Mouse (Mus musculus): ENCODE results near the gene Gcgr.
"Not testable (repeated sequence)": the region's sequence is repeated elsewhere in the genome, so short reads cannot be mapped to it uniquely, and the experiment has no call there.

Gene Gcgr

GRCm38 (mm10) chr11:120571122-120571521 lies 40.6 kb downstream of the Gcgr start:
- in situ Hi-C loops (cut with MboI, MseI) = no loop called here

GRCm38 (mm10) chr11:120571754-120572416 lies 41.4 kb downstream of the Gcgr start:
- in situ Hi-C loops (cut with MboI, MseI) = no loop called here

GRCm38 (mm10) chr11:120572417-120572751 lies 41.9 kb downstream of the Gcgr start:
- in situ Hi-C loops (cut with MboI, MseI) = no loop called here

- in situ Hi-C loops (cut with MboI, MseI) = no loop called here
Measured at GRCm38 (mm10) chr11:120572752-120573584, 42.5 kb downstream of the Gcgr start, which contains the start of gene P4hb. Gene P4hb, minus strand, starts transcription at chr11:120573253.

GRCm38 (mm10) chr11:120573585-120574277 lies 43.2 kb downstream of the Gcgr start:
- in situ Hi-C loops (cut with MboI, MseI) = no loop called here

- in situ Hi-C loops (cut with MboI, MseI) = no loop called here
Measured at GRCm38 (mm10) chr11:120574278-120574600, 43.7 kb downstream of the Gcgr start.

GRCm38 (mm10) chr11:120575046-120575445 lies 44.5 kb downstream of the Gcgr start:
- in situ Hi-C loops (cut with MboI, MseI) = no loop called here

- in situ Hi-C loops (cut with MboI, MseI) = no loop called here
Measured at GRCm38 (mm10) chr11:120575940-120576339, 45.4 kb downstream of the Gcgr start.

GRCm38 (mm10) chr11:120576365-120576981 lies 46.0 kb downstream of the Gcgr start:
- in situ Hi-C loops (cut with MboI, MseI) = no loop called here

GRCm38 (mm10) chr11:120577211-120578023 lies 46.9 kb downstream of the Gcgr start:
- in situ Hi-C loops (cut with MboI, MseI) = no loop called here

- in situ Hi-C loops (cut with MboI, MseI) = no loop called here
Measured at GRCm38 (mm10) chr11:120578024-120578693, 47.7 kb downstream of the Gcgr start.

GRCm38 (mm10) chr11:120578694-120579243 lies 48.3 kb downstream of the Gcgr start:
- in situ Hi-C loops (cut with MboI, MseI) = no loop called here

GRCm38 (mm10) chr11:120579316-120580107 lies 49.0 kb downstream of the Gcgr start:
- in situ Hi-C loops (cut with MboI, MseI) = no loop called here

GRCm38 (mm10) chr11:120580190-120580589 lies 49.7 kb downstream of the Gcgr start:
- in situ Hi-C loops (cut with MboI, MseI) = no loop called here

- in situ Hi-C loops (cut with MboI, MseI) = no loop called here
Measured at GRCm38 (mm10) chr11:120580871-120581331, 50.4 kb downstream of the Gcgr start.

GRCm38 (mm10) chr11:120581490-120582267 lies 51.2 kb downstream of the Gcgr start, which contains the start of gene Arhgdia:
Gene Arhgdia, minus strand, starts transcription at chr11:120581624.
- in situ Hi-C loops (cut with MboI, MseI) = no loop called here

GRCm38 (mm10) chr11:120582268-120582981 lies 51.9 kb downstream of the Gcgr start:
- in situ Hi-C loops (cut with MboI, MseI) = no loop called here

GRCm38 (mm10) chr11:120582982-120583293 lies 52.4 kb downstream of the Gcgr start:
- in situ Hi-C loops (cut with MboI, MseI) = not testable (repeated sequence)
